ENCODE assay signal across 9 mouse cellular contexts in genomic region chr2:158864126-158864458, GRCm38 (mm10).
A peak's percentile ranks its signal among the peaks of the same experiment; 100 is the strongest.
DNase-seq lines count a peak whose midpoint lies in the region; ATAC-seq and TF ChIP-seq lines count a peak whose summit lies in the region.
"Had no signal": no experiment of that assay in that cellular context is flagged by ENCODE, and none has a peak within 500 bp of the region (broad histone marks: within the 10 kb centered on the region; RNA-seq: fewer than 3 reads in every experiment).

No protein-coding gene starts in this region.

- no peaks in the 10 kb centered on the region for H3K27me3 ChIP-seq in forebrain, embryonic 12.5 days
- no peaks in the 10 kb centered on the region for H3K27me3 ChIP-seq in forebrain, embryonic 10.5 days (ENCODE audit: poor library complexity, severe bottlenecking)
- no peaks in the 10 kb centered on the region for H3K27me3 ChIP-seq in midbrain, embryonic 11.5 days (ENCODE audit: control insufficient read depth, insufficient read depth, low read length)
- no peaks in the 10 kb centered on the region for H3K27me3 ChIP-seq in midbrain, embryonic 15.5 days (replicated peaks)
- H3K27me3 ChIP-seq in liver, embryonic 12.5 days (replicated peaks), result no peaks in the 10 kb centered on the region
- H3K27me3 ChIP-seq in neural tube, embryonic 15.5 days (replicated peaks), result no peaks in the 10 kb centered on the region
- no peaks in the 10 kb centered on the region for H3K27me3 ChIP-seq in heart, adult 2 months (ENCODE audit: control insufficient read depth, insufficient read depth, low read length)
- H3K27me3 ChIP-seq: CH12.LX had no signal

- TF ChIP-seq POLR2A in heart, adult 2 months (IDR thresholded peaks at IDR 0.05; ENCODE audit: insufficient read depth, low read depth, low read length), result no peak

- no peak overlapping the region for H3K4me2 ChIP-seq in forebrain, embryonic 12.5 days
- H3K4me2 ChIP-seq in midbrain, embryonic 11.5 days, result no peak overlapping the region
- no peak overlapping the region for H3K4me2 ChIP-seq in midbrain, embryonic 15.5 days
- no peak overlapping the region for H3K4me2 ChIP-seq in liver, embryonic 12.5 days
- no peak overlapping the region for H3K4me2 ChIP-seq in neural tube, embryonic 15.5 days

- peaks cover under 1% of the 10 kb centered on the region; the same call in 1 of the 2 replicates for H3K36me3 ChIP-seq in forebrain, embryonic 12.5 days (replicated peaks)
- H3K36me3 ChIP-seq in forebrain, embryonic 10.5 days (replicated peaks), result 0 out of 2 replicates have a peak, but pooled peaks cover 2% of the 10 kb centered on the region
- H3K36me3 ChIP-seq in midbrain, embryonic 11.5 days (ENCODE audit: control insufficient read depth, insufficient read depth, low read length), result no peaks in the 10 kb centered on the region
- no peaks in the 10 kb centered on the region for H3K36me3 ChIP-seq in midbrain, embryonic 15.5 days (replicated peaks)
- H3K36me3 ChIP-seq in liver, embryonic 12.5 days, result 0 out of 2 replicates have a peak, but pooled peaks cover 2% of the 10 kb centered on the region
- no peaks in the 10 kb centered on the region for H3K36me3 ChIP-seq in neural tube, embryonic 15.5 days
- no peaks in the 10 kb centered on the region for H3K36me3 ChIP-seq in heart, adult 2 months (ENCODE audit: control insufficient read depth, insufficient read depth, low read length)

- no peak for TF ChIP-seq EP300 in heart, adult 2 months (IDR thresholded peaks at IDR 0.05; ENCODE audit: insufficient read depth, low read depth, low read length)

- ATAC-seq in forebrain, embryonic 12.5 days (ENCODE audit: low FRiP score), result peak; percentile 37; the same call in 1 of the 2 replicates
- ATAC-seq in midbrain, embryonic 11.5 days (ENCODE audit: low FRiP score), result peak; percentile 57; the same call in 1 of the 2 replicates
- no peak for ATAC-seq in midbrain, embryonic 15.5 days (replicated peaks)
- 0 out of 2 replicates have a peak, but pooled peaks have one; percentile 8 for ATAC-seq in liver, embryonic 12.5 days
- 0 out of 2 replicates have a peak, but pooled peaks have one; percentile 29 for ATAC-seq in neural tube, embryonic 15.5 days (ENCODE audit: low FRiP score)

- no peak for TF ChIP-seq CTCF in heart, adult 2 months (IDR thresholded peaks at IDR 0.05)

- H3K4me3 ChIP-seq in forebrain, embryonic 12.5 days (replicated peaks), result no peak overlapping the region
- H3K4me3 ChIP-seq in forebrain, embryonic 10.5 days, result no peak overlapping the region
- H3K4me3 ChIP-seq in midbrain, embryonic 11.5 days (ENCODE audit: low read depth, low read length), result no peak overlapping the region
- no peak overlapping the region for H3K4me3 ChIP-seq in midbrain, embryonic 15.5 days
- no peak overlapping the region for H3K4me3 ChIP-seq in liver, embryonic 12.5 days
- H3K4me3 ChIP-seq in neural tube, embryonic 15.5 days (replicated peaks), result no peak overlapping the region
- H3K4me3 ChIP-seq in heart, adult 2 months, result no peak overlapping the region

- no peaks in the 10 kb centered on the region for H3K9me3 ChIP-seq in forebrain, embryonic 12.5 days
- no peaks in the 10 kb centered on the region for H3K9me3 ChIP-seq in forebrain, embryonic 10.5 days
- no peaks in the 10 kb centered on the region for H3K9me3 ChIP-seq in midbrain, embryonic 11.5 days (ENCODE audit: control insufficient read depth, low read length)
- no peaks in the 10 kb centered on the region for H3K9me3 ChIP-seq in midbrain, embryonic 15.5 days
- H3K9me3 ChIP-seq in liver, embryonic 12.5 days (replicated peaks), result no peaks in the 10 kb centered on the region
- H3K9me3 ChIP-seq in neural tube, embryonic 15.5 days (replicated peaks), result no peaks in the 10 kb centered on the region

- H3K79me2 ChIP-seq in heart, adult 2 months (replicated peaks; ENCODE audit: control insufficient read depth, insufficient read depth, low read length), result no peaks in the 10 kb centered on the region

- H3K27ac ChIP-seq in forebrain, embryonic 12.5 days, result no peak overlapping the region
- no peak overlapping the region for H3K27ac ChIP-seq in forebrain, embryonic 10.5 days
- H3K27ac ChIP-seq in midbrain, embryonic 11.5 days (ENCODE audit: low read depth, low read length), result no peak overlapping the region
- no peak overlapping the region for H3K27ac ChIP-seq in midbrain, embryonic 15.5 days
- H3K27ac ChIP-seq in liver, embryonic 12.5 days, result no peak overlapping the region
- no peak overlapping the region for H3K27ac ChIP-seq in neural tube, embryonic 15.5 days (replicated peaks)
- H3K27ac ChIP-seq in heart, adult 2 months, result no peak overlapping the region

- no peak for DNase-seq in forebrain, embryonic 10.5 days (ENCODE audit: extremely low spot score, low spot score)
- no peak for DNase-seq in midbrain, embryonic 11.5 days (ENCODE audit: low spot score, missing footprints)
- DNase-seq in layer of hippocampus, adult 18-20 months (ENCODE audit: low spot score in 2 of 2), result no peak
- no peak for DNase-seq in heart, adult 2 months

- H3K9ac ChIP-seq in forebrain, embryonic 12.5 days, result no peak overlapping the region
- H3K9ac ChIP-seq in midbrain, embryonic 11.5 days (ENCODE audit: low read length), result no peak overlapping the region
- H3K9ac ChIP-seq in midbrain, embryonic 15.5 days, result no peak overlapping the region
- no peak overlapping the region for H3K9ac ChIP-seq in liver, embryonic 12.5 days
- H3K9ac ChIP-seq in neural tube, embryonic 15.5 days (replicated peaks), result no peak overlapping the region
- H3K9ac ChIP-seq in heart, adult 2 months (ENCODE audit: low read depth, low read length), result no peak overlapping the region

- H3K4me1 ChIP-seq in forebrain, embryonic 12.5 days, result no peaks in the 10 kb centered on the region
- peaks cover 1% of the 10 kb centered on the region; the same call in 1 of the 2 replicates for H3K4me1 ChIP-seq in forebrain, embryonic 10.5 days
- H3K4me1 ChIP-seq in midbrain, embryonic 11.5 days (ENCODE audit: control insufficient read depth, insufficient read depth, low read length), result no peaks in the 10 kb centered on the region
- H3K4me1 ChIP-seq in midbrain, embryonic 15.5 days, result no peaks in the 10 kb centered on the region
- no peaks in the 10 kb centered on the region for H3K4me1 ChIP-seq in liver, embryonic 12.5 days
- H3K4me1 ChIP-seq in neural tube, embryonic 15.5 days, result no peaks in the 10 kb centered on the region
- H3K4me1 ChIP-seq in heart, adult 2 months (ENCODE audit: control insufficient read depth, insufficient read depth, low read length), result no peaks in the 10 kb centered on the region

- WGBS in forebrain, embryonic 12.5 days, result 82% methylated on average over 4 of the region's 4 CpGs
- WGBS in forebrain, embryonic 10.5 days, result 82% methylated on average over 4 of the region's 4 CpGs
- 78% methylated on average over 4 of the region's 4 CpGs for WGBS in midbrain, embryonic 11.5 days
- 82% methylated on average over 4 of the region's 4 CpGs for WGBS in midbrain, embryonic 15.5 days
- WGBS in liver, embryonic 12.5 days (ENCODE audit: insufficient replicate concordance), result 64% methylated on average over 4 of the region's 4 CpGs
- 84% methylated on average over 4 of the region's 4 CpGs for WGBS in neural tube, embryonic 15.5 days
- WGBS in heart, adult 2 months, result 79% methylated on average over 4 of the region's 4 CpGs

- intact Hi-C loops in heart, adult 2 months (cut with DNase I), result loop anchor here (2.0 to 10.0 kb wide), 4 partner anchors 209 to 1727 kb away; partner anchors contain the start of gene Mafb
